Mouse (Mus musculus) ES-E14 (cell line): ENCODE data around the gene Fasl.

ENCODE experiments used
- CHD2 ChIP-seq: IDR thresholded peaks from 2 replicates; pipeline ENCODE4 v1.6.1; 2014; ENCODE audit warnings: mild to moderate bottlenecking, low read depth, low read length, inconsistent platforms
- HCFC1 ChIP-seq: IDR thresholded peaks from 2 replicates; pipeline ENCODE4 v1.6.1; 2012; ENCODE audit warnings: low read length, inconsistent platforms, borderline replicate concordance; ENCODE audit not compliant: insufficient read depth
- MAFK ChIP-seq: IDR thresholded peaks from 2 replicates; pipeline ENCODE4 v1.6.1; 2014; ENCODE audit warnings: mild to moderate bottlenecking, low read depth, low read length, inconsistent platforms; ENCODE audit not compliant: insufficient read depth
- ZC3H11A ChIP-seq: IDR thresholded peaks from 2 replicates; pipeline ENCODE4 v1.6.1; 2012; ENCODE audit warnings: low read depth, mild to moderate bottlenecking, inconsistent platforms, low read length, borderline replicate concordance
- ZNF384 ChIP-seq: IDR thresholded peaks from 2 replicates; pipeline ENCODE4 v1.6.1; 2012; ENCODE audit warnings: low read depth, low read length, inconsistent platforms

GRCm38 (mm10) chr1:161782725-161783124, 5.6 kb downstream of the Fasl start:
- TF ChIP-seq ZC3H11A (no peak), CHD2 (no peak), HCFC1 (no peak), MAFK (no peak), ZNF384 (no peak)
